Comparison of ENCODE assay signal across 9 mouse cellular contexts in the genomic region with DNA sequence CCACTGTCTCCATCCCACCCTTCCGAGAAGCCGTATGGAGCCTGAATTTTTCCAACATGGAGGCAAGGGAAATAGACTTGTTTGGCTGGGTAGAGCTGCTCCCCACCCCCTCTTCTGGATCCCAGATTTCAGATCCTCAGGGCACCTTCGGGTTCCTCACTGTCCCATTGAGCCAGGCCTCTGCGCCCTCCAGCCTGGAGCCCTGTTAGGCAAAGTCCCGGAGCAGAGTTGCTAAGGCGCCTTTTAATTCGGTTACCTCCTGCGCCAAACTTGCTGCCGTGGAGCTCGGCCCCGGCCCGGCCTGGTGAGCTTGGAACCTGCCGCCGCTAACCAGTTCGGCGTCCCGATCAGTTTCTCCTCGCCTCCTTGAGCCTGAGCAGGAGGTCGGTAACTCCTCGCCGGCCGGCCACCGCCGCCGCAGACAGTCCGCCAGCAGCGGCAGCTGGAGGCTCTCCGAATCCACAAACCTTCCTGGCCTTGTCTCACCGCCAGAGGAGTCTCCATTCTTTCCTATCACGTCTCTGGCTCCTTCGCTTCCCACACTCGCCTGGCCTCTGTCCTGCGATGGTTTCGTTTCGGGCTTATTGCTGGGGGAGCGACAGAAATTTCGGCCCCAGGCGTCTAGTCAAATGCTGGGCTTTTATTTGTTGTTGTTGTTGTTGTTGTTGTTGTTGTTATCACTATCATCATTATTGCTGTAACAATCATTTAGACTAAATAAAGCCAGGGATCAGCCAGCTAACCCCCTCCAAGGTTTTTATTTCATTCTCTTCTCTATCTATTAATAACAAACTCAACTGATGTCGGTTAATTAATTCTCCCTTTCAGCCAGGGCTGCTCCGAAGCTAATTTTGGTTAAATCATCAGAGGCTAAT. TPM values are rescaled to one million over a fixed set of nuclear protein-coding genes. Genes with fewer than 3 reads are reported as not detected.
DNase-seq lines count a peak whose midpoint lies in the region; ATAC-seq and TF ChIP-seq lines count a peak whose summit lies in the region.
"Had no signal": no experiment of that assay in that cellular context is flagged by ENCODE, and none has a peak within 500 bp of the region (broad histone marks: within the 10 kb centered on the region; RNA-seq: fewer than 3 reads in every experiment).

No protein-coding gene starts in this region.

- peaks cover 19% of the 10 kb centered on the region for H3K4me1 ChIP-seq in embryonic facial prominence, embryonic 10.5 days
- peaks cover 72% of the 10 kb centered on the region for H3K4me1 ChIP-seq in intestine, embryonic 15.5 days (replicated peaks)
- no peaks in the 10 kb centered on the region; the same call in 1 of the 2 replicates for H3K4me1 ChIP-seq in liver, postnatal 0 days (ENCODE audit: insufficient read depth)

- H3K9ac ChIP-seq in intestine, embryonic 15.5 days, result peak overlapping the region; percentile 68
- peak overlapping the region; percentile 47 for H3K9ac ChIP-seq in liver, postnatal 0 days (replicated peaks)

- peak; percentile 53 to 72 for DNase-seq in adrenal gland, adult 18-20 months (ENCODE audit: low spot score in 2 of 2)
- no peak for DNase-seq in adrenal gland, postnatal 4 days (ENCODE audit: low spot score in 2 of 2)
- peak; percentile 70 for DNase-seq in embryonic facial prominence, embryonic 10.5 days (ENCODE audit: low spot score)
- no peak for DNase-seq in liver, postnatal 0 days
- DNase-seq in thymus, postnatal 14 days, result no peak
- no peak for DNase-seq in gastrocnemius, adult 8-10 months (ENCODE audit: low spot score in 2 of 2)
- no peak for DNase-seq in cerebellum, postnatal 14 days

- TF ChIP-seq EP300 in liver, postnatal 0 days (IDR thresholded peaks at IDR 0.05; ENCODE audit: low read depth), result no peak

- H3K4me3 ChIP-seq in embryonic facial prominence, embryonic 10.5 days, result peak overlapping the region; percentile 49
- peak overlapping the region; percentile 44 for H3K4me3 ChIP-seq in intestine, embryonic 15.5 days (replicated peaks)
- peak overlapping the region; percentile 32 for H3K4me3 ChIP-seq in liver, postnatal 0 days (ENCODE audit: low read depth, low read length)
- H3K4me3 ChIP-seq: erythroblast, embryonic 14.5 days had no signal

- H3K9me3 ChIP-seq in embryonic facial prominence, embryonic 10.5 days, result no peaks in the 10 kb centered on the region
- H3K9me3 ChIP-seq in intestine, embryonic 15.5 days, result no peaks in the 10 kb centered on the region
- H3K9me3 ChIP-seq in liver, postnatal 0 days (ENCODE audit: low read length), result no peaks in the 10 kb centered on the region

- no peak for TF ChIP-seq CTCF in liver, postnatal 0 days (IDR thresholded peaks at IDR 0.05; ENCODE audit: low read depth)

- no peak for ATAC-seq in intestine, embryonic 15.5 days
- ATAC-seq in liver, postnatal 0 days, result no peak

- peak overlapping the region; percentile 85 for H3K4me2 ChIP-seq in intestine, embryonic 15.5 days (replicated peaks)
- H3K4me2 ChIP-seq in liver, postnatal 0 days (ENCODE audit: low read depth, low read length), result peak overlapping the region; percentile 48

- no peaks in the 10 kb centered on the region for H3K36me3 ChIP-seq in embryonic facial prominence, embryonic 10.5 days (replicated peaks)
- H3K36me3 ChIP-seq in intestine, embryonic 15.5 days, result 0 out of 2 replicates have a peak, but pooled peaks cover 3% of the 10 kb centered on the region
- H3K36me3 ChIP-seq in liver, postnatal 0 days (replicated peaks; ENCODE audit: insufficient read depth, low read length), result no peaks in the 10 kb centered on the region

- peak overlapping the region; percentile 63 for H3K27ac ChIP-seq in embryonic facial prominence, embryonic 10.5 days (replicated peaks)
- H3K27ac ChIP-seq in intestine, embryonic 15.5 days, result peak overlapping the region; percentile 95
- peak overlapping the region; percentile 56 for H3K27ac ChIP-seq in liver, postnatal 0 days (ENCODE audit: low read depth)

- under 1% methylated on average over 40 of the region's 40 CpGs for WGBS in embryonic facial prominence, embryonic 10.5 days
- 4% methylated on average over 40 of the region's 40 CpGs for WGBS in intestine, embryonic 15.5 days
- 4% methylated on average over 40 of the region's 40 CpGs for WGBS in liver, postnatal 0 days (ENCODE audit: insufficient replicate concordance)

- H3K27me3 ChIP-seq in embryonic facial prominence, embryonic 10.5 days (replicated peaks; ENCODE audit: low read depth, poor library complexity, severe bottlenecking), result peaks cover 100% of the 10 kb centered on the region
- peaks cover 15% of the 10 kb centered on the region for H3K27me3 ChIP-seq in intestine, embryonic 15.5 days (replicated peaks)
- peaks cover 84% of the 10 kb centered on the region for H3K27me3 ChIP-seq in liver, postnatal 0 days (ENCODE audit: insufficient read depth, low read length)

RNA-seq across cellular contexts. Expression of a gene that starts 8.4 kb away (rescaled TPM):
- total RNA-seq in adrenal gland, adult 18-20 months (2021), result 10 to 100 TPM; 17.1 to 21.5 TPM
- 10 to 100 TPM; 21.0 to 26.0 TPM for total RNA-seq in adrenal gland, postnatal 4 days (2021)
- polyA plus RNA-seq in embryonic facial prominence, embryonic 10.5 days (2016; fragmentation: Nextera tagmentation; extraction: Ambion mirVana), result 5.8 and 17.0 TPM in 2 replicates
- 17.7 and 19.8 TPM in 2 replicates for polyA plus RNA-seq in intestine, embryonic 15.5 days (2015; fragmentation: Nextera tagmentation; extraction: Ambion mirVana)
- 0.67 and 1.1 TPM in 2 replicates for polyA plus RNA-seq in liver, postnatal 0 days (2015; fragmentation: Nextera tagmentation; extraction: Ambion mirVana)
- total RNA-seq in gastrocnemius, adult 8-10 months (2022), result under 1 TPM in 2 of 4 experiments, not detected in 2; 0.22 to 0.24 TPM
- polyA plus RNA-seq: erythroblast, embryonic 14.5 days had no signal

RNA-seq across cellular contexts. Expression of a gene that starts 18.8 kb away (rescaled TPM):
- 10 to 100 TPM; 17.2 to 20.7 TPM for total RNA-seq in adrenal gland, adult 18-20 months (2021)
- total RNA-seq in adrenal gland, postnatal 4 days (2021), result 10 to 100 TPM; 40.5 to 44.5 TPM
- polyA plus RNA-seq in embryonic facial prominence, embryonic 10.5 days (2016; fragmentation: Nextera tagmentation; extraction: Ambion mirVana), result 0.69 and 3.4 TPM in 2 replicates
- 1.8 and 2.7 TPM in 2 replicates for polyA plus RNA-seq in intestine, embryonic 15.5 days (2015; fragmentation: Nextera tagmentation; extraction: Ambion mirVana)
- 0.19 and 0.26 TPM in 2 replicates for polyA plus RNA-seq in liver, postnatal 0 days (2015; fragmentation: Nextera tagmentation; extraction: Ambion mirVana)
- total RNA-seq in gastrocnemius, adult 8-10 months (2022), result under 1 TPM; 0.24 to 0.40 (median 0.30) TPM
- polyA plus RNA-seq: erythroblast, embryonic 14.5 days had no signal

RNA-seq across cellular contexts. Expression of a gene that starts 23.6 kb away (rescaled TPM):
- total RNA-seq in adrenal gland, adult 18-20 months (2021), result not detected
- not detected for total RNA-seq in adrenal gland, postnatal 4 days (2021)
- polyA plus RNA-seq in embryonic facial prominence, embryonic 10.5 days (2016; fragmentation: Nextera tagmentation; extraction: Ambion mirVana), result 1.2 and 7.1 TPM in 2 replicates
- 0.30 TPM in 1 of 2 replicates, not detected in the other for polyA plus RNA-seq in intestine, embryonic 15.5 days (2015; fragmentation: Nextera tagmentation; extraction: Ambion mirVana)
- not detected in 2 replicates for polyA plus RNA-seq in liver, postnatal 0 days (2015; fragmentation: Nextera tagmentation; extraction: Ambion mirVana)
- total RNA-seq in gastrocnemius, adult 8-10 months (2022), result not detected
- polyA plus RNA-seq: erythroblast, embryonic 14.5 days had no signal

RNA-seq across cellular contexts. Expression of a gene that starts 23.9 kb away (rescaled TPM):
- 10 to 100 TPM; 16.3 to 22.1 TPM for total RNA-seq in adrenal gland, adult 18-20 months (2021)
- total RNA-seq in adrenal gland, postnatal 4 days (2021), result 10 to 100 TPM; 19.8 to 22.0 TPM
- 0.09 and 0.23 TPM in 2 replicates for polyA plus RNA-seq in embryonic facial prominence, embryonic 10.5 days (2016; fragmentation: Nextera tagmentation; extraction: Ambion mirVana)
- 2.8 and 3.2 TPM in 2 replicates for polyA plus RNA-seq in intestine, embryonic 15.5 days (2015; fragmentation: Nextera tagmentation; extraction: Ambion mirVana)
- polyA plus RNA-seq in liver, postnatal 0 days (2015; fragmentation: Nextera tagmentation; extraction: Ambion mirVana), result 0.22 and 0.27 TPM in 2 replicates
- under 1 TPM; 0.15 to 0.46 (median 0.21) TPM for total RNA-seq in gastrocnemius, adult 8-10 months (2022)
- polyA plus RNA-seq: erythroblast, embryonic 14.5 days had no signal

RNA-seq across cellular contexts. Expression of a gene that starts 38.8 kb away (rescaled TPM):
- total RNA-seq in adrenal gland, adult 18-20 months (2021), result 10 to 100 TPM; 11.6 to 27.3 TPM
- total RNA-seq in adrenal gland, postnatal 4 days (2021), result 10 to 100 TPM; 26.5 to 27.8 TPM
- polyA plus RNA-seq in embryonic facial prominence, embryonic 10.5 days (2016; fragmentation: Nextera tagmentation; extraction: Ambion mirVana), result 0.07 and 0.28 TPM in 2 replicates
- polyA plus RNA-seq in intestine, embryonic 15.5 days (2015; fragmentation: Nextera tagmentation; extraction: Ambion mirVana), result 27.2 and 31.3 TPM in 2 replicates
- 0.75 and 0.91 TPM in 2 replicates for polyA plus RNA-seq in liver, postnatal 0 days (2015; fragmentation: Nextera tagmentation; extraction: Ambion mirVana)
- total RNA-seq in gastrocnemius, adult 8-10 months (2022), result under 1 TPM; 0.29 to 0.49 (median 0.37) TPM
- polyA plus RNA-seq: erythroblast, embryonic 14.5 days had no signal

Comparison
In these comparisons a context has a peak if more than half of its experiments do, and no peak if none do; other contexts are left out.
1. DNase-seq: peak in adrenal gland, adult 18-20 months (2 of 2) and embryonic facial prominence, embryonic 10.5 days (single experiment); none in adrenal gland, postnatal 4 days (0 of 2), liver, postnatal 0 days (single experiment), thymus, postnatal 14 days (single experiment), gastrocnemius, adult 8-10 months (0 of 2) and cerebellum, postnatal 14 days (0 of 2).
2. RNA of a gene that starts 8.4 kb away (total RNA-seq): 21.0 to 26.0 TPM in adrenal gland, postnatal 4 days and 17.1 to 21.5 TPM in adrenal gland, adult 18-20 months; 0.22 to 0.24 TPM in gastrocnemius, adult 8-10 months; every median in the first group is over 10 times any median in the second.
3. RNA of a gene that starts 18.8 kb away (total RNA-seq): 40.5 to 44.5 TPM in adrenal gland, postnatal 4 days and 17.2 to 20.7 TPM in adrenal gland, adult 18-20 months; 0.24 to 0.40 TPM in gastrocnemius, adult 8-10 months; every median in the first group is over 10 times any median in the second.
4. Peak in every context shown above with its lines, with median percentiles within 50 percentile points of each other: H3K27ac ChIP-seq and H3K4me3 ChIP-seq.